Mouse (Mus musculus): ENCODE data around the gene AI413582. TPM values are rescaled to one million over a fixed set of nuclear protein-coding genes. Genes with fewer than 3 reads are reported as not detected.

The AI413582 gene
- total and polyA plus RNA-seq, 3 experiments: 14.6 to 43.6 (median 30.2) TPM

- H3K4me2 ChIP-seq (ENCODE audit: insufficient read depth, low read depth, poor library complexity, severe bottlenecking): no peak overlapping the region
- H3K4me1 ChIP-seq (ENCODE audit: control insufficient read depth in 1 of 2, insufficient read depth in 2 of 2): no peaks in the 10 kb centered on the region
- DNase-seq (ENCODE audit: extremely low read depth): no peak
- TF ChIP-seq MYC (IDR thresholded peaks at IDR 0.05; ENCODE audit: low read depth, low read length): no peak
- TF ChIP-seq POLR2AphosphoS2 (IDR thresholded peaks at IDR 0.05; ENCODE audit: low read depth, low read length): no peak
- TF ChIP-seq KAT2A (IDR thresholded peaks at IDR 0.05; ENCODE audit: insufficient replicate concordance, low read length): no peak
- no peak for TF ChIP-seq PAX5 (IDR thresholded peaks at IDR 0.05; ENCODE audit: low read length)
- no peak for TF ChIP-seq NRF1 (IDR thresholded peaks at IDR 0.05; ENCODE audit: low read depth, low read length)
- no peak for TF ChIP-seq MAX (IDR thresholded peaks at IDR 0.05; ENCODE audit: low read length)
- dilution Hi-C loops (cut with MboI; ENCODE audit: extremely low pct_ligation_motif_present, extremely low pct_unique_long_range_greater_than_20kb, low sequenced_read_pairs): no loop called here
- no peaks in the 10 kb centered on the region for H3K79me2 ChIP-seq (replicated peaks; ENCODE audit: control insufficient read depth, extremely low read depth, insufficient read depth, poor library complexity, severe bottlenecking)
- H3K9ac ChIP-seq (ENCODE audit: insufficient read depth, low read depth): no peak overlapping the region
- H3K27ac ChIP-seq (ENCODE audit: insufficient read depth, low read depth): no peak overlapping the region
- no peak overlapping the region for H3K4me3 ChIP-seq (replicated peaks in 1 of 3; ENCODE audit: low read depth in 2 of 3, low read length in 2 of 3, poor library complexity in 1 of 3)
- H3K27me3 ChIP-seq (replicated peaks): peaks cover 87% of the 10 kb centered on the region
- H3K36me3 ChIP-seq (replicated peaks in 1 of 2; ENCODE audit: control insufficient read depth in 1 of 2, insufficient read depth in 1 of 2, low read length in 1 of 2): no peaks in the 10 kb centered on the region
- H3K9me3 ChIP-seq (replicated peaks; ENCODE audit: low read length): peaks cover 2% of the 10 kb centered on the region
- in situ Hi-C loops (cut with MboI; ENCODE audit: low pct_ligation_motif_present, low pct_unique_long_range_greater_than_20kb, low sequenced_read_pairs): loop anchor here (5.0 to 25.0 kb wide), 3 partner anchors 327 to 482 kb away; partner anchors contain the start of genes Bak1 and Uqcc2
Observed at GRCm38 (mm10) chr17:27518700-27519595, 46.6 kb downstream of the AI413582 start.

GRCm38 (mm10) chr17:27518296-27518695 lies 47.3 kb downstream of the AI413582 start:
- no peak overlapping the region for H3K4me3 ChIP-seq (replicated peaks in 1 of 3; ENCODE audit: low read depth in 2 of 3, low read length in 2 of 3, poor library complexity in 1 of 3)
- no peak overlapping the region for H3K4me2 ChIP-seq (ENCODE audit: insufficient read depth, low read depth, poor library complexity, severe bottlenecking)
- H3K4me1 ChIP-seq (ENCODE audit: control insufficient read depth in 1 of 2, insufficient read depth in 2 of 2): no peaks in the 10 kb centered on the region
- H3K36me3 ChIP-seq (replicated peaks in 1 of 2; ENCODE audit: control insufficient read depth in 1 of 2, insufficient read depth in 1 of 2, low read length in 1 of 2): no peaks in the 10 kb centered on the region
- TF ChIP-seq POLR2AphosphoS2 (IDR thresholded peaks at IDR 0.05; ENCODE audit: low read depth, low read length) (no peak), CHD2 (IDR thresholded peaks at IDR 0.05; ENCODE audit: low read length) (no peak), E2F4 (IDR thresholded peaks at IDR 0.05; ENCODE audit: insufficient replicate concordance, low read depth, low read length) (no peak), SIN3A (IDR thresholded peaks at IDR 0.05; ENCODE audit: low read length) (no peak), UBTF (IDR thresholded peaks at IDR 0.05; ENCODE audit: low read depth, low read length) (no peak), ZKSCAN1 (IDR thresholded peaks at IDR 0.05; ENCODE audit: borderline replicate concordance, low read depth, low read length) (no peak), RAD21 (IDR thresholded peaks at IDR 0.05; ENCODE audit: low read depth, low read length) (no peak), ZMIZ1 (IDR thresholded peaks at IDR 0.05; ENCODE audit: low read depth, low read length) (no peak), CHD1 (IDR thresholded peaks at IDR 0.05; ENCODE audit: low read depth, low read length) (no peak), MEF2A (IDR thresholded peaks at IDR 0.05; ENCODE audit: borderline replicate concordance, low read depth, low read length) (no peak), RCOR1 (conservative IDR thresholded peaks at IDR 0.05; ENCODE audit: low read depth, low read length) (no peak), USF2 (conservative IDR thresholded peaks at IDR 0.05; ENCODE audit: low read depth, low read length) (no peak), NELFE (IDR thresholded peaks at IDR 0.05; ENCODE audit: low read depth, low read length) (no peak), USF1 (IDR thresholded peaks at IDR 0.05; ENCODE audit: low read depth, low read length) (no peak), TCF12 (IDR thresholded peaks at IDR 0.05; ENCODE audit: low read depth, low read length) (no peak), GABPA (IDR thresholded peaks at IDR 0.05; ENCODE audit: insufficient replicate concordance, low read depth, low read length) (no peak), MAZ (IDR thresholded peaks at IDR 0.05; ENCODE audit: low read depth, low read length) (no peak)
- in situ Hi-C loops (cut with MboI; ENCODE audit: low pct_ligation_motif_present, low pct_unique_long_range_greater_than_20kb, low sequenced_read_pairs): loop anchor here (5.0 to 25.0 kb wide), 3 partner anchors 326 to 481 kb away; partner anchors contain the start of genes Bak1 and Uqcc2
- H3K9ac ChIP-seq (ENCODE audit: insufficient read depth, low read depth): no peak overlapping the region
- dilution Hi-C loops (cut with MboI; ENCODE audit: extremely low pct_ligation_motif_present, extremely low pct_unique_long_range_greater_than_20kb, low sequenced_read_pairs): no loop called here
- peaks cover 6% of the 10 kb centered on the region for H3K9me3 ChIP-seq (replicated peaks; ENCODE audit: low read length)
- no peak for DNase-seq (ENCODE audit: extremely low read depth)
- no peaks in the 10 kb centered on the region for H3K79me2 ChIP-seq (replicated peaks; ENCODE audit: control insufficient read depth, extremely low read depth, insufficient read depth, poor library complexity, severe bottlenecking)
- H3K27ac ChIP-seq (ENCODE audit: insufficient read depth, low read depth): no peak overlapping the region
- H3K27me3 ChIP-seq (replicated peaks): peaks cover 84% of the 10 kb centered on the region
